Mouse (Mus musculus): Measurements from ENCODE around the gene Fkbpl. TPM values are rescaled to one million over a fixed set of nuclear protein-coding genes. Genes with fewer than 3 reads are reported as not detected.

Gene Fkbpl
- polyA plus RNA-seq, 1 experiment from 2014 or later = 5.6 TPM

GRCm38 (mm10) chr17:34654392-34654791 lies 9.8 kb downstream of the Fkbpl start:
- Histone ChIP-seq H3K27ac (ENCODE audit: low read depth) (no peak overlapping the region), H3K4me3 (ENCODE audit: low read depth, low read length) (no peak overlapping the region), H3K4me2 (ENCODE audit: low read depth, low read length) (no peak overlapping the region), H3K9ac (replicated peaks) (no peak overlapping the region), H3K27me3 (ENCODE audit: insufficient read depth, low read length) (peaks cover 3% of the 10 kb centered on the region; the same call in 1 of the 2 replicates), H3K9me3 (ENCODE audit: low read length) (no peaks in the 10 kb centered on the region), H3K36me3 (replicated peaks; ENCODE audit: insufficient read depth, low read length) (peaks cover 24% of the 10 kb centered on the region), H3K4me1 (ENCODE audit: insufficient read depth) (peaks cover 6% of the 10 kb centered on the region)
- DNase-seq (no peak), ATAC-seq (no peak)
- no peak for TF ChIP-seq CTCF (IDR thresholded peaks at IDR 0.05; ENCODE audit: low read depth)
- no peak for TF ChIP-seq EP300 (IDR thresholded peaks at IDR 0.05; ENCODE audit: low read depth)
- WGBS (ENCODE audit: insufficient replicate concordance) = 89% methylated on average over 13 of the region's 13 CpGs

- no peak for TF ChIP-seq EP300 (IDR thresholded peaks at IDR 0.05; ENCODE audit: low read depth)
- no peak for TF ChIP-seq CTCF (IDR thresholded peaks at IDR 0.05; ENCODE audit: low read depth)
- Histone ChIP-seq H3K27ac (ENCODE audit: low read depth) (no peak overlapping the region), H3K36me3 (replicated peaks; ENCODE audit: insufficient read depth, low read length) (peaks cover 23% of the 10 kb centered on the region), H3K4me3 (ENCODE audit: low read depth, low read length) (no peak overlapping the region), H3K4me1 (ENCODE audit: insufficient read depth) (peaks cover 6% of the 10 kb centered on the region), H3K27me3 (ENCODE audit: insufficient read depth, low read length) (peaks cover 10% of the 10 kb centered on the region; the same call in 1 of the 2 replicates), H3K9ac (replicated peaks) (0 out of 2 replicates have a peak overlapping the region, but pooled peaks have one; percentile 22), H3K9me3 (ENCODE audit: low read length) (no peaks in the 10 kb centered on the region), H3K4me2 (ENCODE audit: low read depth, low read length) (no peak overlapping the region)
- DNase-seq = peak; percentile 34
- peak; percentile 22; the same call in 1 of the 2 replicates for ATAC-seq
- WGBS (ENCODE audit: insufficient replicate concordance) = 45% methylated on average over 7 of the region's 7 CpGs
Observed at GRCm38 (mm10) chr17:34655160-34655559, 10.6 kb downstream of the Fkbpl start.

GRCm38 (mm10) chr17:34655581-34655991 lies 11.0 kb downstream of the Fkbpl start:
- TF ChIP-seq EP300 (IDR thresholded peaks at IDR 0.05; ENCODE audit: low read depth) = no peak
- peak; percentile 28; the same call in 1 of the 2 replicates for TF ChIP-seq CTCF (IDR thresholded peaks at IDR 0.05; ENCODE audit: low read depth)
- Histone ChIP-seq H3K4me2 (ENCODE audit: low read depth, low read length) (no peak overlapping the region), H3K27me3 (ENCODE audit: insufficient read depth, low read length) (peaks cover 14% of the 10 kb centered on the region), H3K36me3 (replicated peaks; ENCODE audit: insufficient read depth, low read length) (peaks cover 19% of the 10 kb centered on the region), H3K9ac (replicated peaks) (0 out of 2 replicates have a peak overlapping the region, but pooled peaks have one; percentile 22), H3K9me3 (ENCODE audit: low read length) (no peaks in the 10 kb centered on the region), H3K4me1 (ENCODE audit: insufficient read depth) (peaks cover 6% of the 10 kb centered on the region), H3K27ac (ENCODE audit: low read depth) (no peak overlapping the region), H3K4me3 (ENCODE audit: low read depth, low read length) (no peak overlapping the region)
- WGBS (ENCODE audit: insufficient replicate concordance) = 36% methylated on average over 2 of the region's 4 CpGs
- DNase-seq = peak; percentile 66
- ATAC-seq = peak; percentile 75

GRCm38 (mm10) chr17:34656666-34657065 lies 12.1 kb downstream of the Fkbpl start:
- Histone ChIP-seq H3K9me3 (ENCODE audit: low read length) (no peaks in the 10 kb centered on the region), H3K4me3 (ENCODE audit: low read depth, low read length) (no peak overlapping the region), H3K9ac (replicated peaks) (no peak overlapping the region), H3K36me3 (replicated peaks; ENCODE audit: insufficient read depth, low read length) (peaks cover 14% of the 10 kb centered on the region), H3K27me3 (ENCODE audit: insufficient read depth, low read length) (peaks cover 24% of the 10 kb centered on the region), H3K27ac (ENCODE audit: low read depth) (no peak overlapping the region), H3K4me1 (ENCODE audit: insufficient read depth) (peaks cover 6% of the 10 kb centered on the region), H3K4me2 (ENCODE audit: low read depth, low read length) (no peak overlapping the region)
- TF ChIP-seq CTCF (IDR thresholded peaks at IDR 0.05; ENCODE audit: low read depth) = no peak
- ATAC-seq (no peak), DNase-seq (no peak)
- 60% methylated on average over 8 of the region's 8 CpGs for WGBS (ENCODE audit: insufficient replicate concordance)

GRCm38 (mm10) chr17:34657271-34657670 lies 12.7 kb downstream of the Fkbpl start:
- H3K27ac ChIP-seq (ENCODE audit: low read depth) = no peak overlapping the region
- peaks cover 11% of the 10 kb centered on the region for H3K36me3 ChIP-seq (replicated peaks; ENCODE audit: insufficient read depth, low read length)
- DNase-seq = no peak
- H3K4me1 ChIP-seq (ENCODE audit: insufficient read depth) = peaks cover 6% of the 10 kb centered on the region
- ATAC-seq = no peak
- H3K27me3 ChIP-seq (ENCODE audit: insufficient read depth, low read length) = peaks cover 24% of the 10 kb centered on the region
- TF ChIP-seq CTCF (IDR thresholded peaks at IDR 0.05; ENCODE audit: low read depth) (no peak), EP300 (IDR thresholded peaks at IDR 0.05; ENCODE audit: low read depth) (no peak)
- H3K4me3 ChIP-seq (ENCODE audit: low read depth, low read length) = no peak overlapping the region
- no peak overlapping the region for H3K9ac ChIP-seq (replicated peaks)
- H3K4me2 ChIP-seq (ENCODE audit: low read depth, low read length) = no peak overlapping the region
- 35% methylated on average over 2 of the region's 2 CpGs for WGBS (ENCODE audit: insufficient replicate concordance)
- H3K9me3 ChIP-seq (ENCODE audit: low read length) = no peaks in the 10 kb centered on the region

GRCm38 (mm10) chr17:34658145-34658544 lies 13.6 kb downstream of the Fkbpl start:
- Histone ChIP-seq H3K4me3 (ENCODE audit: low read depth, low read length) (no peak overlapping the region), H3K27ac (ENCODE audit: low read depth) (no peak overlapping the region), H3K36me3 (replicated peaks; ENCODE audit: insufficient read depth, low read length) (peaks cover 6% of the 10 kb centered on the region), H3K4me2 (ENCODE audit: low read depth, low read length) (no peak overlapping the region), H3K9me3 (ENCODE audit: low read length) (no peaks in the 10 kb centered on the region), H3K9ac (replicated peaks) (no peak overlapping the region), H3K27me3 (ENCODE audit: insufficient read depth, low read length) (peaks cover 29% of the 10 kb centered on the region), H3K4me1 (ENCODE audit: insufficient read depth) (peaks cover 6% of the 10 kb centered on the region)
- DNase-seq (no peak), ATAC-seq (no peak)
- WGBS (ENCODE audit: insufficient replicate concordance) = 23% methylated on average over 2 of the region's 2 CpGs
- TF ChIP-seq EP300 (IDR thresholded peaks at IDR 0.05; ENCODE audit: low read depth) = no peak
- no peak for TF ChIP-seq CTCF (IDR thresholded peaks at IDR 0.05; ENCODE audit: low read depth)

Data from liver, postnatal 0 days (tissue).